Mouse (Mus musculus) spleen, postnatal 0 days (tissue): ENCODE measurements around the gene Tmcc1. TPM values are rescaled to one million over a fixed set of nuclear protein-coding genes. Genes with fewer than 3 reads are reported as not detected.

Experiments used
- polyA plus RNA-seq: library from polyadenylated mRNA; unstranded; fragments of >200 nt; fragmentation: Nextera tagmentation; extraction: Ambion mirVana; gene quantifications from 2 replicates; pipeline ENCODE4 v1.2.1, GENCODE M21; 2015

Gene Tmcc1
- 20.6 and 24.7 TPM in 2 replicates for polyA plus RNA-seq

DNA sequence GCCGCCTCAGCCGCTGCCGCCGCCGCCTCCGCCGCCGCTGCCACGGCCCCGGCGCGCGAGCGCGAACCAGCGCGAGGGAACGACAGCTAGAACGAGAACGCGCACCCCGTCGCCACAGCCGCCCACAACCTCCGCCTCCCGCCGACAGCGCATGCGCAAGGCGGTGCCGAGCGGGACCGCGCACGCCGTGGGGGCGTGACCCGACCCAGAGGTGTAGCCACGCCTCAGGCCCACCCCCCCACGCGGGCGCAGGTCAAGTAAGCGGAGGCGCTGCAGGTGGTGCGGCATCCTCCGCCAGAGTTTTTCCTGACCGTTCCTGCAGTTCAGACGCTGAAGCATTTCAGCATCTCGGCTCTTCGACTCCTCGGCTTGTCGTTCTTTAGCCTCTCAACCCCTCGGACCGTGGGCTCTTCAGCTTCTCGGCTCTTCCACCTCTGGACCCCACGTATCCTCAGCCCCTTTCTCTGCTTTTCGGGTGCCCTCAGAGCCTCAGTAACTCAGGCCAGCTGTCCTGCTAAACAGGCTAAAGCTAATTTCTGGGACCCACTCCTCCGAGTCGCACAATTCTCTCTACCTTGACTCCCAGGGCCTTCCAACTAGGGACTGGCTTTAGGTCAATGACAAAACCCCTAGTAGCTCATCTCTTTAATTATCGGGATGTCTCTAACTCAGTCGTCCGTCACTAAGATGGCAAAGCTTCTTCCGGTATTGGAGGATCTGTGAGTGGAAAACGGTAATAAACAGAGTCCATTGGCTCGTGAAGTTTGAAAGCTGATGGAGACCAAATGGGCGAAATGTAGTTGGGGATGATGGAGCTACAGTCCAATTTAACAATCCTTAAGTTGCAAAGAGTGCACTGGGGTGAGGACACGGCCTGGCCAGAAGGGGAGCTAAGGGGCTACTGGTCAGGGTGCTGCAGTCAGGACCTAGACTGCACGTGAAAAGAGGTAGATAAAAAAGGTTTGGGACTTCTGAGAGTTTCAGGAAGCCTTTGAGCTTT is at the start of gene Tmcc1:
TSS of gene Tmcc1 (minus strand) at position 93 of the 1,000 bp plus-strand sequence.

GRCm38 (mm10) chr6:116207729-116208534 is 14.6 kb upstream of the Tmcc1 start, which contains the start of gene Washc2:
Washc2 (plus strand) TSS chr6:116208038.

DNA sequence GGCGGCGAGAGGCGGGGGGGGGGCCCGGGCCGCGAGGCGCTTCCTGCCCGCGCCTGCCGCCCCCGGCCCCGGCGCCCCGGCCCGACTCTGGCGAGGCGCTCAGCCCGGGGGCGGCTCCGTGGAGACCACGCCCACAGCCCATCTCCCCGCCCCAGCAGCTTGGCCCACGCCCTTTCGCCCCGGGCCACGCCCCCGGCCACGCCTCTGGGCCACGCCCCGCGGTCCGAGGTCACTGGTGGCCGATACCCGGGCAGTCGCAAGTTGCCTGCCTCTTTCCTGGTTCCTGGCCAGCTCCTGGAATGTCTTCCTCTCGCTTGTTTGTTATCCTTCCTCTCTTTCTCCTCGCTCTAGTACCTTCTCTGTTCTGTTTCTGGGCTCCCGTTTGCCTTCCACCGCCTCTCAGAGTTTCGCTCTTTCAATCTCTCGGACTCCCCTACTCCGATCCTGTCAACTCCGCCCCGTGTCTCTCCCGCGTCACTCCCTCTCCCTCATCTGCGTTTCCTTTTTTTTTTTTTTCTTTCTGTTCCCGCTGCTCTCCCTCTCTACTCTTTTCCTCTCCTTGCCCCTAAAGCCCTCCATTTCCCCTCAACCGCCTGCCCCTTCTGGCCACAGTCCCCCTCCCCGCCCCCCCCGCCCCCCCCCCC is 198.3 kb downstream of the Tmcc1 start, which contains the start of gene Plxnd1:
TSS of gene Plxnd1 (minus strand) at position 129 of the 644 bp plus-strand sequence.

Other genes with a start within 250 kb of the Tmcc1 start
- gene H1foo, start 248.5 kb downstream of the Tmcc1 start, polyA plus RNA-seq: not detected in 2 replicates
- gene Plxnd1, start 198.5 kb downstream of the Tmcc1 start, polyA plus RNA-seq: 14.8 and 18.5 TPM in 2 replicates
- gene Washc2, start 14.6 kb upstream of the Tmcc1 start, polyA plus RNA-seq: 18.1 and 22.3 TPM in 2 replicates
- 8.0 and 8.1 TPM in 2 replicates for gene Zfand4, start 70.7 kb upstream of the Tmcc1 start, polyA plus RNA-seq
- gene March8, start 144.5 kb upstream of the Tmcc1 start, polyA plus RNA-seq: 71.9 and 76.1 TPM in 2 replicates